Mouse (Mus musculus) liver, adult 2 months (tissue): Measurements from ENCODE around the gene Nipbl. TPM values are rescaled to one million over a fixed set of nuclear protein-coding genes. Genes with fewer than 3 reads are reported as not detected.

Source experiments
- DNase-seq: peaks from one replicate; pipeline ENCODE4 v3.0.0-alpha.2; 2011; ENCODE audit warnings: low read depth, low spot score; ENCODE audit errors: extremely low read depth
- H3K27ac ChIP-seq: fragments of 200-500 bp; replicated peaks from 2 replicates; pipeline ENCODE4 v1.5.1; 2012; ENCODE audit warnings: low read depth, mild to moderate bottlenecking, control low read depth, inconsistent platforms, low read length; ENCODE audit not compliant: insufficient read depth
- H3K27me3 ChIP-seq: fragments of 200-500 bp; 2 replicates; pipeline ENCODE4 v1.6.1; 2012; ENCODE audit warnings: mild to moderate bottlenecking, moderate library complexity, low read length, inconsistent platforms; ENCODE audit not compliant: control insufficient read depth, insufficient read depth
- H3K36me3 ChIP-seq: fragments of 200-500 bp; 2 replicates; pipeline ENCODE4 v1.6.1; 2012; ENCODE audit warnings: low read length, inconsistent platforms; ENCODE audit not compliant: control insufficient read depth, insufficient read depth
- H3K4me1 ChIP-seq: fragments of 200-500 bp; 2 replicates; pipeline ENCODE4 v1.6.1; 2011; ENCODE audit warnings: low read length; ENCODE audit not compliant: control insufficient read depth, insufficient read depth
- H3K4me3 ChIP-seq: fragments of 200-500 bp; 2 replicates; pipeline ENCODE4 v1.5.1; 2011; ENCODE audit warnings: low read depth, mild to moderate bottlenecking, control low read depth, low read length, moderate library complexity; ENCODE audit not compliant: insufficient read depth
- H3K79me2 ChIP-seq: fragments of 200-500 bp; 2 replicates; pipeline ENCODE4 v1.6.1; 2012; ENCODE audit warnings: inconsistent platforms, mild to moderate bottlenecking, low read length, moderate library complexity; ENCODE audit not compliant: control insufficient read depth, insufficient read depth
- H3K9ac ChIP-seq: fragments of 200-500 bp; 2 replicates; pipeline ENCODE4 v1.6.1; 2012; ENCODE audit warnings: low read depth, mild to moderate bottlenecking, control low read depth, inconsistent platforms, low read length
- CTCF ChIP-seq: fragments of 200-500 bp; IDR thresholded peaks from 2 replicates; pipeline ENCODE4 v1.5.1; 2011; ENCODE audit warnings: low read depth, low read length, control low read depth
- POLR2A ChIP-seq: fragments of 200-500 bp; IDR thresholded peaks from 2 replicates; pipeline ENCODE4 v1.6.1; 2011; ENCODE audit warnings: low read length, control low read depth; ENCODE audit not compliant: insufficient read depth; ENCODE audit errors: extremely low read depth
- WGBS: fragments of 180-500 bp; shearing (Covaris S2); methylation state at CpG from one replicate; pipeline ENCODE4 v1.1.7; 2018; 5-methylcytosine and 5-hydroxymethylcytosine counted together
- polyA plus RNA-seq: library from polyadenylated mRNA; depleted of rRNA; stranded (reverse); fragments of >200 nt; gene quantifications from 2 replicates; pipeline ENCODE4 v1.2.3, GENCODE M21; 2012
- total RNA-seq: library from RNA; depleted of rRNA; stranded (reverse); fragments of >200 nt; gene quantifications from 2 replicates; pipeline ENCODE4 v1.2.3, GENCODE M21; 2014

The Nipbl gene
- total and polyA plus RNA-seq, 2 experiments: 1.9 to 17.5 TPM

DNA sequence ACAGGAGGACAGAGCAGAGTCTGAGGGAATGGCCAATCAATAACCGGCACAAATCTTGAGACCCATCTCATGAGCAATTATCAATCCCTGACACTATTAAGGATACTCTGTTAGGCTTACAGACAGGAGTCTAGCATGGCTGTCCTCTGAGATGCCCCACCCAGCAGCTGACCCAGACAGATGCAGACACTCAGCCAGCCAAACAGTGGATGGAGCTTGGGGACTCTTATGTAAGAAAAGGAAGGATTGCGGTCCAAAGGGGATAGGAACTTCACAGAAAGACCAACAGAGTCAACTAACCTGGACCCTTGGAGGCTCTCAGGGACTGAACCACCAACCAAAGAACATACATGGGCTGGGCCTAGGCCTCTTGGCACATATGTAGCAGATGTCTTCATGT lies 42.7 kb downstream of the Nipbl start:
- Histone ChIP-seq H3K9ac (no peak overlapping the region), H3K4me1 (peaks cover 5% of the 10 kb centered on the region), H3K36me3 (no peaks in the 10 kb centered on the region), H3K27me3 (no peaks in the 10 kb centered on the region), H3K27ac (no peak overlapping the region), H3K4me3 (no peak overlapping the region), H3K79me2 (peaks cover 9% of the 10 kb centered on the region; the same call in 1 of the 2 replicates)
- TF ChIP-seq CTCF: no peak
- TF ChIP-seq POLR2A: no peak
- DNase-seq: no peak
- 81% methylated on average over 2 of the region's 2 CpGs for WGBS

DNA sequence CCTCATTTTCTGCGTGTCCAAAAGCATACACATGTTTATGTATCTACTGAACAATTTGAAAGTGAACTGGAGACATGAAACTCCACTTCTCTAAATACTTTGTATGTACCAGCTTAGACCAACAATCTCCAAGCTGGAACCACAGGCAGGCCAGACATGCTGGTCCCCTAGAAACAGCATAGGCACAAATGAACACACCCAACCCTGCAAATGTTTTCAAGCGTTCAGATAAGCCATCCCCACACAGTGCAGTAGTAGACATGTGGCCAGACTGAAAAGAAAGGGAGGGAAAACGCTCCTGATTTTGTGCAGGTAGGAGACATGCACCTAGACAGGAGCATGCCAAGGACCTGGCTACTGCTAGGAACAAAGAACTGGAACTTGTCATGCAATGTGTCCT lies 52.5 kb downstream of the Nipbl start:
- TF ChIP-seq POLR2A (no peak), CTCF (no peak)
- Histone ChIP-seq H3K9ac (no peak overlapping the region), H3K27ac (no peak overlapping the region), H3K4me1 (peaks cover 4% of the 10 kb centered on the region; the same call in 1 of the 2 replicates), H3K36me3 (no peaks in the 10 kb centered on the region), H3K27me3 (no peaks in the 10 kb centered on the region), H3K4me3 (no peak overlapping the region), H3K79me2 (peaks cover 16% of the 10 kb centered on the region; the same call in 1 of the 2 replicates)
- WGBS: 81% methylated on average over 3 of the region's 3 CpGs
- DNase-seq: no peak

DNA sequence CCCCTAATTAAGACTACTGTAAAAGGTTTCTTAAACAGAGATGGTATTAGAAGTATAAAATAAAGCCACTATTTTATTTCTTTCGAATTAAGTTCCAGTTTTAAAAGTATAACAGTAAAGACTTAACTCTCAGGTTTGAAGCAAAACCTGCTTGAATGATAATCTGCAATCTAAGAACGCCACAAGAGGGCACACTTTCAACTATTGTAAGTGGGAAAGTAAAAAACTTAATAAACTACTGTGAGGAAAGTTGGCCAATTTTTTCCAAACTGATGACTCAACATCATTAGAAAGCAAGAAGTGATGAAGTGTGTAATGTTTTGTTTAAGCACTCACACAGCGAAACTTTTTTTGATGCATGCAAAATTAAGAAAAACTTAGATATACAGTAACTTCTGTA lies 62.0 kb downstream of the Nipbl start:
- peak; percentile 75 for DNase-seq
- Histone ChIP-seq H3K36me3 (no peaks in the 10 kb centered on the region), H3K79me2 (peaks cover 13% of the 10 kb centered on the region; the same call in 1 of the 2 replicates), H3K4me1 (no peaks in the 10 kb centered on the region; the same call in 1 of the 2 replicates), H3K27ac (no peak overlapping the region), H3K27me3 (no peaks in the 10 kb centered on the region), H3K9ac (no peak overlapping the region), H3K4me3 (no peak overlapping the region)
- WGBS: 47% methylated on average over 3 of the region's 3 CpGs
- TF ChIP-seq CTCF (no peak), POLR2A (no peak)

DNA sequence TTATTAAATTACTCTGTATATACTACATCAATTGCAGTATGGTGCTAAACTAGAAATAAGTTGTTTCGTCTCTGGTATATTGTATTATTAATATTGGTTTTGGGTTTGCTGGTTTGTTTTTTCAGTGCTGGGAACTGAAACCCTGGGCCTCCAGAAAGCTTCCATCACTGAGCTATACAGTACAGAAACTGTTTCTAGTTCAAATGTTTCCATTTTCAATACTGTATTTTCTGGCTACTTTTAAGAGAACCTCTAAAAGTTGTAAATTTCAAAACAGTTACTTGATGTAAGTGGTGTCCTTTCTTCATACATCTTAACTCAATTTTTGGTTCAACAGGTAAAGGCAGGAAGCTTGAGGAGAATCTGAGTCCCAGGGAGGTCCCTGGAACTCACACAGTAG lies 68.6 kb downstream of the Nipbl start:
- Histone ChIP-seq H3K27me3 (no peaks in the 10 kb centered on the region), H3K79me2 (peaks cover 9% of the 10 kb centered on the region; the same call in 1 of the 2 replicates), H3K4me1 (no peaks in the 10 kb centered on the region; the same call in 1 of the 2 replicates), H3K4me3 (no peak overlapping the region), H3K36me3 (peaks cover 11% of the 10 kb centered on the region), H3K9ac (no peak overlapping the region), H3K27ac (no peak overlapping the region)
- DNase-seq: no peak
- no peak for TF ChIP-seq POLR2A
- no peak for TF ChIP-seq CTCF
- 94% methylated on average over 1 of the region's 1 CpGs for WGBS

DNA sequence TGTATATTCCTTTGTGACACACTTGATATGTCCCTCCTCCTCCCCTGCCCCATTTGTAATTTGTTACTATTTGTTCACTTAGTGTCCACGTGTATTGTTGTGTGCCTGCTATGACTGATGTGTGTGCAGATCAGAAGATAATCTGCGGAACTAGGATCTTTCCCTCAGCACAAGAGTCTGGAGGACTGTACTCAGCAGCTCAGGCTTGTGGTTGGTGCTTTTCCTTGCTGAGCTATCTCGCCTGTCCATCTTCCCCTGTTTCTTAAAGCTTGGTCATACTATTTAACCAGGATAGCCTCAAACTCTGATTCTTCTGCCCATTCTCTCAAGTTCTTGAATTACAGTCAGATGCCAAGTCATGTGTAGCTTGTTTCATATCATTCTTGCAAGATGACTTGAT lies 69.5 kb downstream of the Nipbl start:
- Histone ChIP-seq H3K9ac (no peak overlapping the region), H3K4me3 (no peak overlapping the region), H3K4me1 (no peaks in the 10 kb centered on the region), H3K27ac (no peak overlapping the region), H3K27me3 (no peaks in the 10 kb centered on the region), H3K79me2 (peaks cover 6% of the 10 kb centered on the region; the same call in 1 of the 2 replicates), H3K36me3 (peaks cover 12% of the 10 kb centered on the region)
- DNase-seq: peak; percentile 26
- 65% methylated on average over 3 of the region's 3 CpGs for WGBS
- no peak for TF ChIP-seq POLR2A
- TF ChIP-seq CTCF: no peak

DNA sequence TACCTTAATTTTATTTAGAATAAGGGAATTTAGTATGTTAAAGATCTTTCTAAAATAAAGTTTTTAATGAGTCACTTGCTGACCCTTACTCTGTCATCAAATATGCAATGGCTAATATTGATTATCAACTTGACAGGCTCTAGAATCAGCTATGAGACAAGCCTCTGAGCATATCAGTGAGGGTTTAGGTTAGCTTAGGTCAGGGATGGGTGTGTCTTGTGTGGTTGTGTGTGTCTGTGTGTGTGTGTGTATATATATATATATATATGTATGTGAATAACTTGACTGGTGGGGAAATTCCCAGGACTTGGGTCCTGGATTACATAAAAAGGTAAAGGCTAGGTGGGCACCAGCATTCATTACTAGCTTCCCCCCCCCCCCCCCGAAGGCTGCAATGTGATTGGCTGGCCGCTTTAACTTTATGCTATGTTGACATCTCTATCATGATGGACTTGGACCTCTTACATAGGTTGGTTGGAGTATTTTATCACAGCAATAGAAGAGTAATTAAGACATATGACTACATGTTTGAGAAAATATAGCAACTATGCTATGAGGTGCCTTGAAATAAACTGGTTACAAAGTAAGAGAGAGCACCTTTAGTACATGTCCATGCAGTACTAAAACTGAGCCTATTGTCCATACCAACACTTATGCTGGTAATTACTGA lies 97.0 kb downstream of the Nipbl start:
- no peak for TF ChIP-seq CTCF
- TF ChIP-seq POLR2A: no peak
- H3K4me3 ChIP-seq: no peak overlapping the region
- 87% methylated on average over 2 of the region's 2 CpGs for WGBS
- H3K4me1 ChIP-seq: no peaks in the 10 kb centered on the region
- H3K27me3 ChIP-seq: no peaks in the 10 kb centered on the region
- no peaks in the 10 kb centered on the region; the same call in 1 of the 2 replicates for H3K79me2 ChIP-seq
- H3K9ac ChIP-seq: no peak overlapping the region
- H3K27ac ChIP-seq: no peak overlapping the region
- DNase-seq: no peak
- peaks cover 33% of the 10 kb centered on the region for H3K36me3 ChIP-seq
